Mouse (Mus musculus): ENCODE data around the gene Zfp638. TPM values are rescaled to one million over a fixed set of nuclear protein-coding genes. Genes with fewer than 3 reads are reported as not detected.
A peak's percentile ranks its signal among the peaks of the same experiment; 100 is the strongest.
"Not testable (repeated sequence)": the region's sequence is repeated elsewhere in the genome, so short reads cannot be mapped to it uniquely, and the experiment has no call there.

The Zfp638 gene
- polyA plus RNA-seq, 1 experiment from 2014 or later, result 118 TPM

GRCm38 (mm10) chr6:84010303-84011225 lies 143.7 kb downstream of the Zfp638 start:
- H3K9ac ChIP-seq (replicated peaks; ENCODE audit: low read depth, low read length), result no peak overlapping the region
- H3K4me2 ChIP-seq (ENCODE audit: low read depth, low read length), result no peak overlapping the region
- H3K4me3 ChIP-seq (ENCODE audit: low read depth, low read length), result no peak overlapping the region
- H3K36me3 ChIP-seq (ENCODE audit: control insufficient read depth, insufficient read depth, low read length), result no peaks in the 10 kb centered on the region
- peak overlapping the region; percentile 34; the same call in 1 of the 2 replicates for H3K27ac ChIP-seq (ENCODE audit: low read depth, low read length)
- WGBS, result 31% methylated on average over 8 of the region's 8 CpGs
- H3K27me3 ChIP-seq (ENCODE audit: control insufficient read depth, insufficient read depth, low read length), result no peaks in the 10 kb centered on the region
- no peaks in the 10 kb centered on the region for H3K9me3 ChIP-seq (ENCODE audit: control insufficient read depth, low read length)
- peak; percentile 68; the same call in 1 of the 2 replicates for ATAC-seq (ENCODE audit: low read depth)
- peaks cover 11% of the 10 kb centered on the region for H3K4me1 ChIP-seq (ENCODE audit: control insufficient read depth, insufficient read depth, low read length)

- H3K27ac ChIP-seq (ENCODE audit: low read depth, low read length); H3K27me3 ChIP-seq (ENCODE audit: control insufficient read depth, insufficient read depth, low read length); H3K36me3 ChIP-seq (ENCODE audit: control insufficient read depth, insufficient read depth, low read length); H3K4me3 ChIP-seq (ENCODE audit: low read depth, low read length); ATAC-seq (ENCODE audit: low read depth); H3K4me1 ChIP-seq (ENCODE audit: control insufficient read depth, insufficient read depth, low read length); H3K4me2 ChIP-seq (ENCODE audit: low read depth, low read length); H3K9me3 ChIP-seq (ENCODE audit: control insufficient read depth, low read length); H3K9ac ChIP-seq (replicated peaks; ENCODE audit: low read depth, low read length): not testable (repeated sequence)
- 62% methylated on average over 4 of the region's 4 CpGs for WGBS
These were observed 148.2 kb downstream of the Zfp638 start for GRCm38 (mm10) chr6:84014961-84015683.

GRCm38 (mm10) chr6:84016851-84017250 lies 149.9 kb downstream of the Zfp638 start:
- Histone ChIP-seq H3K9ac (replicated peaks; ENCODE audit: low read depth, low read length) (no peak overlapping the region), H3K27ac (ENCODE audit: low read depth, low read length) (no peak overlapping the region), H3K4me3 (ENCODE audit: low read depth, low read length) (no peak overlapping the region), H3K4me1 (ENCODE audit: control insufficient read depth, insufficient read depth, low read length) (no peaks in the 10 kb centered on the region), H3K27me3 (ENCODE audit: control insufficient read depth, insufficient read depth, low read length) (no peaks in the 10 kb centered on the region), H3K4me2 (ENCODE audit: low read depth, low read length) (no peak overlapping the region), H3K9me3 (ENCODE audit: control insufficient read depth, low read length) (no peaks in the 10 kb centered on the region), H3K36me3 (ENCODE audit: control insufficient read depth, insufficient read depth, low read length) (no peaks in the 10 kb centered on the region)
- 91% methylated on average over 7 of the region's 7 CpGs for WGBS
- no peak for ATAC-seq (ENCODE audit: low read depth)

- Histone ChIP-seq H3K27me3 (ENCODE audit: control insufficient read depth, insufficient read depth, low read length) (no peaks in the 10 kb centered on the region), H3K9me3 (ENCODE audit: control insufficient read depth, low read length) (no peaks in the 10 kb centered on the region), H3K27ac (ENCODE audit: low read depth, low read length) (no peak overlapping the region), H3K4me3 (ENCODE audit: low read depth, low read length) (no peak overlapping the region), H3K4me1 (ENCODE audit: control insufficient read depth, insufficient read depth, low read length) (no peaks in the 10 kb centered on the region), H3K36me3 (ENCODE audit: control insufficient read depth, insufficient read depth, low read length) (no peaks in the 10 kb centered on the region), H3K4me2 (ENCODE audit: low read depth, low read length) (no peak overlapping the region), H3K9ac (replicated peaks; ENCODE audit: low read depth, low read length) (no peak overlapping the region)
- 59% methylated on average over 3 of the region's 3 CpGs for WGBS
- ATAC-seq (ENCODE audit: low read depth), result no peak
These were observed 150.5 kb downstream of the Zfp638 start for GRCm38 (mm10) chr6:84017392-84017791.

GRCm38 (mm10) chr6:84018906-84019550 lies 152.1 kb downstream of the Zfp638 start:
- no peak overlapping the region for H3K9ac ChIP-seq (replicated peaks; ENCODE audit: low read depth, low read length)
- peak; percentile 21; the same call in 1 of the 2 replicates for ATAC-seq (ENCODE audit: low read depth)
- H3K9me3 ChIP-seq (ENCODE audit: control insufficient read depth, low read length), result no peaks in the 10 kb centered on the region
- 5% methylated on average over 28 of the region's 28 CpGs for WGBS
- no peak overlapping the region for H3K27ac ChIP-seq (ENCODE audit: low read depth, low read length)
- H3K4me3 ChIP-seq (ENCODE audit: low read depth, low read length), result peak overlapping the region; percentile 22
- H3K27me3 ChIP-seq (ENCODE audit: control insufficient read depth, insufficient read depth, low read length), result no peaks in the 10 kb centered on the region
- peak overlapping the region; percentile 46 for H3K4me2 ChIP-seq (ENCODE audit: low read depth, low read length)
- H3K4me1 ChIP-seq (ENCODE audit: control insufficient read depth, insufficient read depth, low read length), result no peaks in the 10 kb centered on the region
- no peaks in the 10 kb centered on the region for H3K36me3 ChIP-seq (ENCODE audit: control insufficient read depth, insufficient read depth, low read length)

GRCm38 (mm10) chr6:84020002-84020401 lies 153.1 kb downstream of the Zfp638 start:
- no peaks in the 10 kb centered on the region for H3K36me3 ChIP-seq (ENCODE audit: control insufficient read depth, insufficient read depth, low read length)
- H3K27ac ChIP-seq (ENCODE audit: low read depth, low read length), result no peak overlapping the region
- H3K4me1 ChIP-seq (ENCODE audit: control insufficient read depth, insufficient read depth, low read length), result no peaks in the 10 kb centered on the region
- H3K9ac ChIP-seq (replicated peaks; ENCODE audit: low read depth, low read length), result no peak overlapping the region
- H3K4me2 ChIP-seq (ENCODE audit: low read depth, low read length), result no peak overlapping the region
- H3K27me3 ChIP-seq (ENCODE audit: control insufficient read depth, insufficient read depth, low read length), result no peaks in the 10 kb centered on the region
- H3K9me3 ChIP-seq (ENCODE audit: control insufficient read depth, low read length), result no peaks in the 10 kb centered on the region
- H3K4me3 ChIP-seq (ENCODE audit: low read depth, low read length), result no peak overlapping the region
- ATAC-seq (ENCODE audit: low read depth), result no peak
- WGBS, result 81% methylated on average over 4 of the region's 4 CpGs

GRCm38 (mm10) chr6:84021990-84022389 lies 155.1 kb downstream of the Zfp638 start:
- H3K27me3 ChIP-seq (ENCODE audit: control insufficient read depth, insufficient read depth, low read length), result no peaks in the 10 kb centered on the region
- H3K4me1 ChIP-seq (ENCODE audit: control insufficient read depth, insufficient read depth, low read length), result no peaks in the 10 kb centered on the region
- no peak overlapping the region for H3K4me2 ChIP-seq (ENCODE audit: low read depth, low read length)
- no peaks in the 10 kb centered on the region for H3K9me3 ChIP-seq (ENCODE audit: control insufficient read depth, low read length)
- no peak overlapping the region for H3K27ac ChIP-seq (ENCODE audit: low read depth, low read length)
- no peak overlapping the region for H3K9ac ChIP-seq (replicated peaks; ENCODE audit: low read depth, low read length)
- no peak for ATAC-seq (ENCODE audit: low read depth)
- H3K36me3 ChIP-seq (ENCODE audit: control insufficient read depth, insufficient read depth, low read length), result no peaks in the 10 kb centered on the region
- 77% methylated on average over 3 of the region's 3 CpGs for WGBS
- no peak overlapping the region for H3K4me3 ChIP-seq (ENCODE audit: low read depth, low read length)

- no peak for ATAC-seq (ENCODE audit: low read depth)
- no peak overlapping the region for H3K9ac ChIP-seq (replicated peaks; ENCODE audit: low read depth, low read length)
- H3K4me1 ChIP-seq (ENCODE audit: control insufficient read depth, insufficient read depth, low read length), result no peaks in the 10 kb centered on the region
- no peaks in the 10 kb centered on the region for H3K36me3 ChIP-seq (ENCODE audit: control insufficient read depth, insufficient read depth, low read length)
- WGBS, result 77% methylated on average over 3 of the region's 3 CpGs
- H3K4me2 ChIP-seq (ENCODE audit: low read depth, low read length), result no peak overlapping the region
- no peak overlapping the region for H3K27ac ChIP-seq (ENCODE audit: low read depth, low read length)
- H3K27me3 ChIP-seq (ENCODE audit: control insufficient read depth, insufficient read depth, low read length), result no peaks in the 10 kb centered on the region
- H3K4me3 ChIP-seq (ENCODE audit: low read depth, low read length), result no peak overlapping the region
- no peaks in the 10 kb centered on the region for H3K9me3 ChIP-seq (ENCODE audit: control insufficient read depth, low read length)
These were observed 158.7 kb downstream of the Zfp638 start for GRCm38 (mm10) chr6:84025636-84026035.
